Mouse (Mus musculus) cerebellum, postnatal 14 days (tissue): ENCODE data around the gene Slc13a5.
A peak's percentile ranks its signal among the peaks of the same experiment; 100 is the strongest.

ENCODE experiments used
- DNase-seq, 2 experiments: peaks; one replicate each; pipeline ENCODE4 v3.0.0; 2021; ENCODE audit warnings: mixed read lengths in 2 of 2

Slc13a5 gene

GRCm38 (mm10) chr11:72256441-72256840 lies 10.6 kb downstream of the Slc13a5 start:
- no peak for DNase-seq

GRCm38 (mm10) chr11:72255629-72256028 lies 11.4 kb downstream of the Slc13a5 start:
- DNase-seq = no peak

GRCm38 (mm10) chr11:72245196-72245753 lies 21.7 kb downstream of the Slc13a5 start:
- DNase-seq = no peak

GRCm38 (mm10) chr11:72240062-72240860 lies 26.8 kb downstream of the Slc13a5 start:
- DNase-seq = no peak

GRCm38 (mm10) chr11:72234013-72234412 lies 33.0 kb downstream of the Slc13a5 start:
- peak; percentile 66 to 74 for DNase-seq

GRCm38 (mm10) chr11:72232991-72233390 lies 34.0 kb downstream of the Slc13a5 start:
- no peak for DNase-seq

- DNase-seq = no peak
These were observed 35.0 kb downstream of the Slc13a5 start for GRCm38 (mm10) chr11:72232068-72232467.

GRCm38 (mm10) chr11:72228513-72228912 lies 38.5 kb downstream of the Slc13a5 start:
- DNase-seq = no peak

GRCm38 (mm10) chr11:72226901-72227300 lies 40.1 kb downstream of the Slc13a5 start:
- no peak for DNase-seq

- peak; percentile 91 to 94 for DNase-seq
These were observed 40.8 kb downstream of the Slc13a5 start for GRCm38 (mm10) chr11:72226020-72226791.

GRCm38 (mm10) chr11:72224865-72225264 lies 42.2 kb downstream of the Slc13a5 start:
- peak; percentile 92 to 95 for DNase-seq

GRCm38 (mm10) chr11:72223414-72223813 lies 43.6 kb downstream of the Slc13a5 start:
- peak in 1 of 2 experiments; percentile 26 for DNase-seq

- DNase-seq = peak; percentile 78 to 89
These were observed 45.7 kb downstream of the Slc13a5 start for GRCm38 (mm10) chr11:72221278-72221677.

- no peak for DNase-seq
These were observed 49.9 kb downstream of the Slc13a5 start for GRCm38 (mm10) chr11:72217116-72217515.

- peak; percentile 91 to 93 for DNase-seq
These were observed 51.6 kb downstream of the Slc13a5 start, which contains the start of gene Med31 for GRCm38 (mm10) chr11:72215410-72215797. Gene Med31 (minus strand): TSS chr11:72215592.

- DNase-seq = peak; percentile 95 to 97
These were observed 52.2 kb downstream of the Slc13a5 start for GRCm38 (mm10) chr11:72214591-72215409.

- DNase-seq = no peak
These were observed 59.1 kb downstream of the Slc13a5 start for GRCm38 (mm10) chr11:72207834-72208377.

- peak; percentile 85 to 90 for DNase-seq
These were observed 59.7 kb downstream of the Slc13a5 start, which contains the start of the genes 4933427D14Rik and Txndc17 for GRCm38 (mm10) chr11:72207204-72207833. Gene 4933427D14Rik (minus strand): TSS chr11:72207459. Gene Txndc17 (plus strand): TSS chr11:72207547.

- peak; percentile 54 to 62 for DNase-seq
These were observed 60.5 kb downstream of the Slc13a5 start, which contains the start of gene Gm43951 for GRCm38 (mm10) chr11:72206341-72207203. Gene Gm43951 (minus strand): TSS chr11:72206840.

GRCm38 (mm10) chr11:72205256-72205655 lies 61.8 kb downstream of the Slc13a5 start:
- peak in 1 of 2 experiments; percentile 31 for DNase-seq
